Mouse (Mus musculus): ENCODE results near the gene Ndufaf2. TPM values are rescaled to one million over a fixed set of nuclear protein-coding genes. Genes with fewer than 3 reads are reported as not detected.
A peak's percentile ranks its signal among the peaks of the same experiment; 100 is the strongest.

The Ndufaf2 gene
- polyA plus RNA-seq, 1 experiment from 2014 or later = 65.2 TPM

DNA sequence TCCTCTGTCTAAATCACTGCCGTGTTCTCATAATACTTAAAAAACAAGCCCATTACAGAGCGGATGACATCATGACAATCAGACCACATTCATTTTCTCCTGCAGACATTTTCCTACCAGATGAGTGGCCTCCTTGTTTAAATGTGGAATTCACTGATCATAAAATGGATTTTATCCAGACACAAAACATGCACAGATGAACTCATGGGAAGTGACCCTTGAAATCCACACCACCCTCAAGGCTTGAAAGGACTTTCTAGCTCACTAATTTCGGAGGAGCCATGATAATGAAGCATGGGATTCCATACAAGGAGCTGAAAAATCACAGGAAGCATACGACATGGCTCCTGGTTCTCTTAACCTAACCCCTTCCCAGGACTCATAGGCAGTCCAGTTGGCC is 198.5 kb downstream of the Ndufaf2 start:
- H3K27me3 ChIP-seq (replicated peaks; ENCODE audit: control insufficient read depth, insufficient read depth, low read length) = no peaks in the 10 kb centered on the region
- no peak overlapping the region for H3K27ac ChIP-seq (replicated peaks; ENCODE audit: low read depth, low read length)
- H3K36me3 ChIP-seq (ENCODE audit: control insufficient read depth, insufficient read depth, low read length) = no peaks in the 10 kb centered on the region
- no peak overlapping the region for H3K4me3 ChIP-seq (ENCODE audit: low read depth, low read length)
- WGBS = 64% methylated on average over 4 of the region's 4 CpGs
- DNase-seq (ENCODE audit: low spot score) (no peak), ATAC-seq (ENCODE audit: low read depth) (no peak)
- H3K4me1 ChIP-seq (ENCODE audit: control insufficient read depth, insufficient read depth, low read length) = peaks cover 14% of the 10 kb centered on the region
- H3K4me2 ChIP-seq (ENCODE audit: low read depth, low read length) = no peak overlapping the region
- no peak overlapping the region for H3K9ac ChIP-seq (ENCODE audit: low read depth, low read length)
- no peaks in the 10 kb centered on the region for H3K9me3 ChIP-seq (ENCODE audit: control insufficient read depth, low read length)

DNA sequence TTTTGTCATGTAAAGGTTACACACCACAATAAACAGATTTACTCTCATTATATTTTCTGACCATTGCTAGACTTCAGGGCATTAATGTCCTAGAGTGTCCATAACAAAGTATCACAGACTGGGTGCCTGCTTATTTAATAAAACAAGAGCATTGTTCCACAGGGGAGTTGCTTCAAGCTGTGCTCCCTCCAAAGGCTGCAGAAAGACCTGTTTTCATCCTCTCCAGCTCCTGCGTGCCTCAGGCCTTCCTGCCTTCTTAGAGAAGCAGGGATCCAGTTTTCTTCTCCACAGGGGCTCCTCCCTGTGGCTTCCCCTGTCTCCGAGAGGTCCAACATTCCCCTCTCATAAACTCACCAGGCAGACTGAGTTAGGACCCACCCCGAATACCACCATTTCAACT is 202.2 kb downstream of the Ndufaf2 start:
- H3K9ac ChIP-seq (ENCODE audit: low read depth, low read length) = no peak overlapping the region
- H3K36me3 ChIP-seq (ENCODE audit: control insufficient read depth, insufficient read depth, low read length) = no peaks in the 10 kb centered on the region
- H3K9me3 ChIP-seq (ENCODE audit: control insufficient read depth, low read length) = no peaks in the 10 kb centered on the region
- no peak overlapping the region for H3K4me2 ChIP-seq (ENCODE audit: low read depth, low read length)
- WGBS = 9% methylated on average over 3 of the region's 3 CpGs
- H3K4me3 ChIP-seq (ENCODE audit: low read depth, low read length) = no peak overlapping the region
- peak overlapping the region; percentile 48 for H3K27ac ChIP-seq (replicated peaks; ENCODE audit: low read depth, low read length)
- ATAC-seq (ENCODE audit: low read depth) (no peak; the same call in 1 of the 2 replicates), DNase-seq (ENCODE audit: low spot score) (peak; percentile 45)
- H3K4me1 ChIP-seq (ENCODE audit: control insufficient read depth, insufficient read depth, low read length) = peaks cover 19% of the 10 kb centered on the region
- H3K27me3 ChIP-seq (replicated peaks; ENCODE audit: control insufficient read depth, insufficient read depth, low read length) = no peaks in the 10 kb centered on the region

DNA sequence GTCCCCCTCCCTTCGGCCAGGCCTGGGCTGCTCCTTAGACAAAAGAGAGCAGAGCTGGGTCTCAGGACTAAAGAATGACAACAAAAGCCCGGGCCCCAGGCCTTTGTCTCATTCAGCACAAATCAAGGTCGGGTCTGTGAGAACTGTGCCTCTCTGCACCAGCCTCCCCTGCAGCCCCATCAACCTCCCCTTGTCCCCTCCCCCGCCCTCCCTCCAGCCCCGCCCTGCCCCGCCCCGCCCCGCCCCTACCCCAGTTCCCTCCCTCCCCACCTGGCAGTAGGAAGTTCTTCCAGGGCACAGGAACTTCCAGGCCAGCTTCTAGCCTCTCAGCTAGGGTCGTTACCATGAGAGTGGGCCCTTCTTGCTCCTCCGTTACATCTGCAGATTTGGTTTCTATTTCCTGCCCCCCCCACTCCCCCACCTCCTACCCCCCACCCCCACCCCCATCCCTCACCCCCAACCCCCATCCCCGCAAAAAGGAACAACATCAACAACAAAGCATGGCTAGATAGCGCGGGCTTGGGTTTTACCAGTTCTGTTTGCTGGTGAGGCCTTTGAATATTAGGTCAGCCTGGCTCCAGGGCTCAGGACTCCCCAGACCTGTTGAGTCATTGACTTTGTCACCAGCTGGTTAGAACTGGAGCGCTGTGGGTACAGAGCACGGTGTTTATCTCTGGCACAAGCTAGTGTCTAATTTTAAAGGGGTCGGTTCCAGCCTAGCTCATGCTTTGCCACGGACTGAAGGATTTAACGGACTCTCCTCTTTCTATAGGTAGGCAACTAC is 202.9 kb downstream of the Ndufaf2 start:
- WGBS = 22% methylated on average over 11 of the region's 18 CpGs
- Histone ChIP-seq H3K27me3 (replicated peaks; ENCODE audit: control insufficient read depth, insufficient read depth, low read length) (no peaks in the 10 kb centered on the region), H3K36me3 (ENCODE audit: control insufficient read depth, insufficient read depth, low read length) (no peaks in the 10 kb centered on the region), H3K27ac (replicated peaks; ENCODE audit: low read depth, low read length) (peak overlapping the region; percentile 48), H3K4me3 (ENCODE audit: low read depth, low read length) (no peak overlapping the region), H3K4me1 (ENCODE audit: control insufficient read depth, insufficient read depth, low read length) (peaks cover 19% of the 10 kb centered on the region), H3K4me2 (ENCODE audit: low read depth, low read length) (peak overlapping the region; percentile 32; the same call in 1 of the 2 replicates), H3K9me3 (ENCODE audit: control insufficient read depth, low read length) (no peaks in the 10 kb centered on the region), H3K9ac (ENCODE audit: low read depth, low read length) (no peak overlapping the region)
- ATAC-seq (ENCODE audit: low read depth) (peak; percentile 92), DNase-seq (ENCODE audit: low spot score) (peak; percentile 82)

DNA sequence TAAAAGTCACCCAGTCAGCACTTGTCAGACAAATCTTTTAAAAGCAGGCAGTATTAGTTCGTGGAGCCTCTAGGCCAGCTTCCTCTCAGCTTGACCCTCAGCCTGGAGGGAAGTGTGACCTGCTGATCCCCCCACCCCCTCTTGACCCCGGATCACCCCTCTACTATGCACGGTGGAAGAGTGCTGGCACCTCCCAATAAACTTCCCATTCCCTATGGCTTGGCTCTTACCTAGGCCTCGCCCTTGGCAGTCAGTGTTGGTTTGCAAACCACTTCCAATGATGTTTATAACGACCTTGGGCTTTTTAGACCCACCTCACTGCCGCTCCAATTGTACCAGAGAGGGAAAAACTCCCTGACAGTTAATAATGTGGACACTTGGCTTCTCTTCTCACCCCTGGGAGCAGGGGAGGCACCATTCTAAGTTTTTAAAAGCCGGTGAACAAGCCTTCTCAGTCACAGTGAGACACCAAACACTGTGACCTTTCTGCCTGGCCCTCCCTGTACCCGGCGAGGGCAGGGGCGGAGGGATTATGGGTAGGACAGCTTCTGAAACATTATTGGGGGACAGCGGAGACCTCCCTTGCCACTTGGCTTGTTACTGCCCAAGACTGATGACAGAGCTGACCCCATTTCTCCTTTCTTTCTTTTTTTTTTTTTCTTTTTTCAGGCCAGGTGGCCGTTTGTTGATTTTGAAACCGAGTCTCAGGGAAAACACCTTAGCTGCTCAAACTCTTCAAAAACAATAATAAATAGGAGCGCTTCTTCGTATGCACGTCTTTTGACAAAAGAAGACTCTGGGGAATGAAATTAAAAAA is 203.8 kb downstream of the Ndufaf2 start:
- 33% methylated on average over 16 of the region's 16 CpGs for WGBS
- peak overlapping the region; percentile 32; the same call in 1 of the 2 replicates for H3K4me2 ChIP-seq (ENCODE audit: low read depth, low read length)
- no peak overlapping the region for H3K9ac ChIP-seq (ENCODE audit: low read depth, low read length)
- ATAC-seq (ENCODE audit: low read depth) (no peak), DNase-seq (ENCODE audit: low spot score) (peak; percentile 20)
- H3K9me3 ChIP-seq (ENCODE audit: control insufficient read depth, low read length) = no peaks in the 10 kb centered on the region
- H3K27ac ChIP-seq (replicated peaks; ENCODE audit: low read depth, low read length) = 0 out of 2 replicates have a peak overlapping the region, but pooled peaks have one; percentile 22
- peaks cover 19% of the 10 kb centered on the region for H3K4me1 ChIP-seq (ENCODE audit: control insufficient read depth, insufficient read depth, low read length)
- no peaks in the 10 kb centered on the region for H3K36me3 ChIP-seq (ENCODE audit: control insufficient read depth, insufficient read depth, low read length)
- H3K27me3 ChIP-seq (replicated peaks; ENCODE audit: control insufficient read depth, insufficient read depth, low read length) = no peaks in the 10 kb centered on the region
- no peak overlapping the region for H3K4me3 ChIP-seq (ENCODE audit: low read depth, low read length)

DNA sequence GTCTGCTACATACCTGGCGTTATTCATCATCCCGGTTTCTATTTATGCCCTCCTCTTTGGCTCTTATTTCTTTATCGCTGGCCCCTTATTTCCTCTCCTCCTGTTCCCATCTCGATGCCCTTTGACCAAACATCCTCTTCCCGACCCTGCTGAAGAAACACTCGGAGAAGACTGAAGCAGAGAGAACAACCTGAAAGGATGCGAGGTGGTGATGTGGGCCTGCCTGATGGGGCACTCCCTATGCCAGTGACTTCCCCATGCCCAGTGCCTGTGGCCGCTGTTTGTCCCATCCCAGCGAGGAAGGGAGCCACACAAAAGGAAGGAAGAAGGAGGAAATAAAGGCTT is 204.4 kb downstream of the Ndufaf2 start:
- no peak overlapping the region for H3K4me2 ChIP-seq (ENCODE audit: low read depth, low read length)
- 28% methylated on average over 9 of the region's 9 CpGs for WGBS
- H3K9ac ChIP-seq (ENCODE audit: low read depth, low read length) = no peak overlapping the region
- no peak overlapping the region for H3K4me3 ChIP-seq (ENCODE audit: low read depth, low read length)
- no peaks in the 10 kb centered on the region for H3K36me3 ChIP-seq (ENCODE audit: control insufficient read depth, insufficient read depth, low read length)
- DNase-seq (ENCODE audit: low spot score) (no peak), ATAC-seq (ENCODE audit: low read depth) (no peak)
- H3K27me3 ChIP-seq (replicated peaks; ENCODE audit: control insufficient read depth, insufficient read depth, low read length) = no peaks in the 10 kb centered on the region
- H3K9me3 ChIP-seq (ENCODE audit: control insufficient read depth, low read length) = no peaks in the 10 kb centered on the region
- H3K4me1 ChIP-seq (ENCODE audit: control insufficient read depth, insufficient read depth, low read length) = peaks cover 16% of the 10 kb centered on the region
- 0 out of 2 replicates have a peak overlapping the region, but pooled peaks have one; percentile 22 for H3K27ac ChIP-seq (replicated peaks; ENCODE audit: low read depth, low read length)

Other genes with a start within 250 kb of the Ndufaf2 start
- 56.5 and 57.1 TPM in 2 replicates for gene Smim15, start 114.2 kb downstream of the Ndufaf2 start, polyA plus RNA-seq (2014; fragmentation: Nextera tagmentation; extraction: Ambion mirVana)
- 16.1 and 17.0 TPM in 2 replicates for gene Ercc8, start 108 bp upstream of the Ndufaf2 start, polyA plus RNA-seq (2014; fragmentation: Nextera tagmentation; extraction: Ambion mirVana)
- 4.1 and 4.2 TPM in 2 replicates for gene Elovl7, start 55.8 kb upstream of the Ndufaf2 start, polyA plus RNA-seq (2014; fragmentation: Nextera tagmentation; extraction: Ambion mirVana)
- 5.6 and 7.4 TPM in 2 replicates for gene Depdc1b, start 157.7 kb upstream of the Ndufaf2 start, polyA plus RNA-seq (2014; fragmentation: Nextera tagmentation; extraction: Ambion mirVana)

Data from embryonic facial prominence, embryonic 14.5 days (tissue).